Mouse (Mus musculus): ENCODE data around the gene Armc7. TPM values are rescaled to one million over a fixed set of nuclear protein-coding genes. Genes with fewer than 3 reads are reported as not detected.

Armc7 gene
- polyA plus RNA-seq, 1 experiment from 2014 or later = 7.1 TPM

GRCm38 (mm10) chr11:115538045-115538444 lies 62.6 kb downstream of the Armc7 start:
- Histone ChIP-seq H3K36me3 (peaks cover 12% of the 10 kb centered on the region), H3K9ac (no peak overlapping the region), H3K4me3 (no peak overlapping the region), H3K9me3 (no peaks in the 10 kb centered on the region), H3K4me2 (no peak overlapping the region), H3K27me3 (no peaks in the 10 kb centered on the region), H3K27ac (no peak overlapping the region), H3K4me1 (peaks cover 16% of the 10 kb centered on the region)
- no peak for ATAC-seq (ENCODE audit: borderline replicate concordance, extremely low read depth, low FRiP score, low TSS enrichment)
- 54% methylated on average over 2 of the region's 2 CpGs for WGBS

Small RNA genes within 50 kb of the gene (microRNA-seq; reads per million reads assigned to microRNA genes)
- not detected for gene Mir3968

Other genes starting within 250 kb of the Armc7 start
- 0.05 and 0.08 TPM in 2 replicates for gene Grin2c, start 208.4 kb upstream of the Armc7 start, polyA plus RNA-seq (2015; fragmentation: Nextera tagmentation; extraction: Ambion mirVana)
- 14.6 and 15.8 TPM in 2 replicates for gene Fdxr, start 198.6 kb upstream of the Armc7 start, polyA plus RNA-seq (2015; fragmentation: Nextera tagmentation; extraction: Ambion mirVana)
- gene Fads6, start 178.0 kb upstream of the Armc7 start, polyA plus RNA-seq (2015; fragmentation: Nextera tagmentation; extraction: Ambion mirVana) = 0.30 and 0.32 TPM in 2 replicates
- gene Otop2, start 168.5 kb upstream of the Armc7 start, polyA plus RNA-seq (2015; fragmentation: Nextera tagmentation; extraction: Ambion mirVana) = not detected in 2 replicates
- gene Ush1g, start 153.6 kb upstream of the Armc7 start, polyA plus RNA-seq (2015; fragmentation: Nextera tagmentation; extraction: Ambion mirVana) = not detected in 2 replicates
- not detected in 2 replicates for gene Otop3, start 140.9 kb upstream of the Armc7 start, polyA plus RNA-seq (2015; fragmentation: Nextera tagmentation; extraction: Ambion mirVana)
- 13.9 and 15.8 TPM in 2 replicates for gene Hid1, start 107.9 kb upstream of the Armc7 start, polyA plus RNA-seq (2015; fragmentation: Nextera tagmentation; extraction: Ambion mirVana)
- 13.7 and 15.3 TPM in 2 replicates for gene Cdr2l, start 93.8 kb upstream of the Armc7 start, polyA plus RNA-seq (2015; fragmentation: Nextera tagmentation; extraction: Ambion mirVana)
- gene Mrpl58, start 71.9 kb upstream of the Armc7 start, polyA plus RNA-seq (2015; fragmentation: Nextera tagmentation; extraction: Ambion mirVana) = 204 and 222 TPM in 2 replicates
- 787 and 840 TPM in 2 replicates for gene Atp5h, start 55.7 kb upstream of the Armc7 start, polyA plus RNA-seq (2015; fragmentation: Nextera tagmentation; extraction: Ambion mirVana)
- 16.3 and 17.8 TPM in 2 replicates for gene Kctd2, start 55.5 kb upstream of the Armc7 start, polyA plus RNA-seq (2015; fragmentation: Nextera tagmentation; extraction: Ambion mirVana)
- gene Trim80, start 35.1 kb upstream of the Armc7 start, polyA plus RNA-seq (2015; fragmentation: Nextera tagmentation; extraction: Ambion mirVana) = not detected in 2 replicates
- 0.55 and 1.9 TPM in 2 replicates for gene Slc16a5, start 13.2 kb upstream of the Armc7 start, polyA plus RNA-seq (2015; fragmentation: Nextera tagmentation; extraction: Ambion mirVana)
- 81.5 and 83.7 TPM in 2 replicates for gene Nt5c, start 16.2 kb downstream of the Armc7 start, polyA plus RNA-seq (2015; fragmentation: Nextera tagmentation; extraction: Ambion mirVana)
- 504 and 510 TPM in 2 replicates for gene Jpt1, start 38.7 kb downstream of the Armc7 start, polyA plus RNA-seq (2015; fragmentation: Nextera tagmentation; extraction: Ambion mirVana)
- gene Sumo2, start 60.6 kb downstream of the Armc7 start, polyA plus RNA-seq (2015; fragmentation: Nextera tagmentation; extraction: Ambion mirVana) = 993 and 1,027 TPM in 2 replicates
- 190 and 192 TPM in 2 replicates for gene Nup85, start 88.8 kb downstream of the Armc7 start, polyA plus RNA-seq (2015; fragmentation: Nextera tagmentation; extraction: Ambion mirVana)
- gene Mrps7, start 128.3 kb downstream of the Armc7 start, polyA plus RNA-seq (2015; fragmentation: Nextera tagmentation; extraction: Ambion mirVana) = 83.9 and 85.0 TPM in 2 replicates
- gene Gga3, start 128.4 kb downstream of the Armc7 start, polyA plus RNA-seq (2015; fragmentation: Nextera tagmentation; extraction: Ambion mirVana) = 15.6 and 18.1 TPM in 2 replicates
- 29.5 and 32.3 TPM in 2 replicates for gene Mif4gd, start 137.3 kb downstream of the Armc7 start, polyA plus RNA-seq (2015; fragmentation: Nextera tagmentation; extraction: Ambion mirVana)
- 19.6 and 20.9 TPM in 2 replicates for gene Slc25a19, start 152.6 kb downstream of the Armc7 start, polyA plus RNA-seq (2015; fragmentation: Nextera tagmentation; extraction: Ambion mirVana)
- 85.6 and 91.0 TPM in 2 replicates for gene Grb2, start 232.9 kb downstream of the Armc7 start, polyA plus RNA-seq (2015; fragmentation: Nextera tagmentation; extraction: Ambion mirVana)